Mouse (Mus musculus) bone marrow, adult 2 months (tissue): ENCODE data around the gene Gmppb.
A peak's percentile ranks its signal among the peaks of the same experiment; 100 is the strongest.

Experiments used
- CTCF ChIP-seq: fragments of 200-500 bp; IDR thresholded peaks from 2 replicates; pipeline ENCODE4 v1.5.1; 2011; ENCODE audit warnings: low read length, control low read depth; ENCODE audit not compliant: control insufficient read depth, insufficient read depth
- POLR2A ChIP-seq: fragments of 200-500 bp; IDR thresholded peaks from 2 replicates; pipeline ENCODE4 v1.6.1; 2011; ENCODE audit warnings: low read depth, mild to moderate bottlenecking, control low read depth, low read length, borderline replicate concordance; ENCODE audit not compliant: control insufficient read depth

DNA sequence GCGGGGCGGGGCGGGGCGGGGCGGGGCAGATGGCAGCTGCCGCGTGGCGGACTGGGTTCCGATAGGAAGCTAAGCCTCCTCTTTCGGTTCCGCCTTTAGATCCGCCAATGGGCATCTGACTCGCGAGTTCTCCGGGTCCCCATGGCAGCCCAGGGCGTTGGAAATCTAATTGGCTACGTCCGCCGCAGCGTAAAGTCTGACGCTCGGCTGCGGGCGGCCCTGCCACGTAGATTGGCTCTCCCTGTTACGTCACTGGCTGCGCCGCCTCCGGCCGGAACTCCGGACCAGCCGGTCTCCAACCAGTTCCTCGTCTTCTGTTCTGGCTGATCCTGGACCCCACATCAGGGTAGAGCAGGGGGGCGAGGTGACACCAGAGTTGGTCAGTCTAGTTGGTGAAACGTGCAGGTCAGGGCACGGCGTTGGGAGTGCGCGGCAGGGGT is at the start of gene Gmppb:
- TF ChIP-seq CTCF (no peak), POLR2A (peak; percentile 76; the same call in 1 of the 2 replicates)
